Mouse (Mus musculus) spleen, adult 2 months (tissue): ENCODE results near the gene Scml4.

Experiments used
- CTCF ChIP-seq: fragments of 200-500 bp; IDR thresholded peaks from 2 replicates; pipeline ENCODE4 v1.5.1; 2011; ENCODE audit warnings: mild to moderate bottlenecking, inconsistent platforms; ENCODE audit not compliant: insufficient read depth, insufficient read length, insufficient replicate concordance; ENCODE audit errors: extremely low read depth
- POLR2A ChIP-seq: fragments of 200-500 bp; IDR thresholded peaks from 2 replicates; pipeline ENCODE4 v1.6.1; 2011; ENCODE audit warnings: low read depth, low read length, inconsistent platforms

DNA sequence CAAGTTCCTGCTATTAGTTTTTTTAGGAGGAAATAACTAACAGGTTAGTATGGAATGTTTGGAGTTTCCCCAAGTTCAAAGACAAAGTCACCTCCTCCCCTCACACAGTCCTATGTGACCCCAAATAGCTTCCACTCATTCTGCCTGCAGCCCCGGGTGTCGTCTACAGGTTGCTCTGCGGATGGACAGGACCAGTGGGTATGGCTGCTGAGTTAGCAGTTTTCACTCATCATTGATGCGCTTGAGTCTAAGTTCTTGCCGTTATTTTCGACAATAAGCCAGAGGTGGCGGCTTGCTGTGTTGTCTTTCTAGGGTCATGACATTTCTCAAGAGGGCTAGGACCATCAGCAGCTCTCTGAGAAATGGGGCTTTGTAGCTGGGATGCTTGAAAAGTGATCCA, 1.3 kb downstream of the Scml4 start:
- TF ChIP-seq POLR2A (no peak), CTCF (no peak)
